Mouse (Mus musculus): ENCODE results near the gene Mapkbp1.

GRCm38 (mm10) chr2:119992349-119992748, 19.9 kb downstream of the Mapkbp1 start:
- no peak for TF ChIP-seq EP300 (IDR thresholded peaks at IDR 0.05; ENCODE audit: low read depth)
- no peak for TF ChIP-seq CTCF (IDR thresholded peaks at IDR 0.05; ENCODE audit: low read depth)

Measured in liver, embryonic 14.5 days (tissue).